Mouse (Mus musculus) embryo, embryonic 9.5 days (tissue): ENCODE measurements around the gene Cdk20.

Experiments used
- DNase-seq: peaks from one replicate; pipeline ENCODE4 v3.0.0-alpha.2; 2017; ENCODE audit errors: extremely low spot score

Gene Cdk20

DNA sequence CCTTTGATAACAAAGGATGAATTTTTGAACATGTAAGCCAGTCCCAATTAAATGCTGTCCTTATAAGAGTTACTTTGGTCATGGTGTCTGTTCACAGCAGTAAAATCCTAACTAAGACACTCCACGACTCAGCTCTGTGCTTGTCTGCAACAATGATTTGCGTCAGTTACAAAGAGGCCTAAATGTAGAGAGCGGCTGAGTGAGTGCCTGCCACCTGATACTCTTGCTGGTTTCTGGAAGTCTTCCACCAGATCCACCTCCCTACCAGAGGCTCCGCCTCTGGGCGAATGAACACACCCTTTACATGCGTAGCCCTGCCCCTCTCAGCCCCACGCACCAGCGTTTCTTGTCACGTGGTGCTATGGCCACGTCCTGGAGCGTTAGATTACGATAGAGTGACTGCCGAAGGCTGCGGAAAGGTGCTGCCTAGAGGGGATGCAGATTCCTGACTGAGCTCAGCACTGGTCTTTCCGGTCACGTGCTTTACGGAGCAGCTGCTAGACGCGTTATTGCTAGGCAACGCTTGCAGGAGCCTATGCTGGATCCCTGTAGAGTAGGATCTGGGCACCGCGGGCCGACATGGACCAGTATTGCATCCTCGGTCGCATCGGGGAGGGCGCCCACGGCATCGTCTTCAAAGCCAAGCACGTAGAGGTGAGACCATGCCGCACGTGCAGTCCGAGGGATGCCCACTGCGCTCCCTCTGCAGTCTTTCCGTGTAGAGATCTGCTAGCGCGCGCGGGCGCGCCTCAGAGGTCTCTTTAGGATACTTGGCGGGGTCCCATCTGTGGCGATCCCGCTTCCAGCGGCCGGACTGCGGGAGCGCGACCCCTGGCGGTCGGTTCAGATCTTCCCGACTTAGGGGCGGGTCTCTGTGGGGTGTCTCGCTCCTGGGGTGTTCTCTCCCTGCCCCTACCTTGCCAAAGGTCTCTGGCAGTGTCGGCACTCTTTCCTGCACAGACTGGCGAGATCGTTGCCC, at the start of gene Cdk20:
Gene Cdk20 (plus strand): TSS at position 298 of the 979 bp plus-strand sequence.
- peak; percentile 89 for DNase-seq

DNA sequence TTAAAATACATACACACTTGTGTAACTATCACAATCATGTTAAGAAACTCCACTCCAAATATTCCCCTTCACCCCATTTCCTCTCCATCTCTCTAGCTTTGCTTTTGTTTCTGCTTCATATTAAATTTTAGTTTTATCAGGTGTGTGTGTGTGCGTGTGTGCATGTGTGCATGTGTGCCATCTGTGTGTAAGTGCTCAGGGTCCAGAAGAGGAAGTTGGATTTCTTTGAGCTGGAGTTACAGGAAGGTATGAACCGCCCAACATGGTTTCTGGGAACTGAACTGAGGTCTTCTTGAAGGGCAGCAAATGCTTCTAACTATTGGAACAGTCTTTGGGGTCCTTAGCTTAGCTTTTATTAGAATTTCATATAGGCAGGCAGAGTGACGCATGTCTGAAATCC, 47.2 kb upstream of the Cdk20 start:
- no peak for DNase-seq

DNA sequence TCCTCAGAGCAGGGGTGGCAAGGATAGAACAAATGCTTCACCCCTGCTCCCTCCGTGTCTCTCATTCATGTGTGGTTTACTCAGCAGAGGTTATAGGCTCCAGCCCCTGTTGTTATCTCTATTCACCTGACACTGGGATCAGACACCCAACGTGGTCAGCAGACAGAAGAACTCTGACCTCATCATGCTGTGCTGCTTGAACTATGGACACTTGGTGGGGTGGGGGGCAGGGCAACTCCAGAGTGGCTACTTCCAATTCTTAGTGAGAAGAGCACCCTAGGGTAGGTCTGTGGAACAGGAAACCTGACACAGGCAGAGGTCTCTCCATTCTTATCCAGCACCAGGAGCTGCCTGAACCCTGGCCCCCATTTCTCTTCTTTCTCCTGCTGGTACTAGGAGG, 46.1 kb upstream of the Cdk20 start:
- no peak for DNase-seq

DNA sequence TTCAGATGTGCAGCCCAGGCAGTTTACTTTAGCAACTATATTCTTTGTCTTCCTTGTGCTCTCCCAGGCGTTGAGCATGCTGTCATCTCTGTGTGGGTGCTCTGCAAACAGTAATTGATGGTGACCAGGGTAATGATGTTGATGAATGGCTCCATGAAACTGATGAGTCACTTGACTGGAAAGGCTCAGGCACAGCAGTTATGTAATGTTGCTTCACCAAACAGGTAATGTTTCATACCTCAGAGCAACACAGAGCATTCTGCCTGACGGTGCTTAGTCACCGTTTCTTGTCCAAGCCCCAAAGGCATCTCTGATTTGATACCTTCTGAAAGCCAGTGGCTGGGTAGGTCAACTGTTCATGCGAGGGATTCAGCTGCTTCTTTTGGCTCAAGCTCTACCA, 43.7 kb upstream of the Cdk20 start:
- DNase-seq, result no peak

DNA sequence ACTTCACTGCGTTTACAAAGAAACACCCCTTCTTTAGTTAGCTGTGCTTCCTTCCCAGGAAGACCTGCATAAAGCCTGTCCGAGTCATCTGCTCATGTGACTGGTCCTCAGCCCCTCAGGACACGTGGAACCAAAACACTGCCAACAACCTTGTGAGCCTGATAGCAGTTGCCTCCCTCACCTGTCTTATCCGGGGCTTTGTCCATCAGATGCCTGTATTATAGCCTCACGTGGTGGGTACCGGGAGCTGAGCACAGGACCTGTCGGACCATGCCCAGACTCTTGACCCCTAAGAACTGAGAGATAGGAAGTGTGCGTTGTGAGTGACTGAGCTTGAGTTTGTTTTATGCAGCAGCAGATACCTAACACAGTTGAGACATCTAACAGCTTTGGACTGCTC, 35.1 kb upstream of the Cdk20 start:
- no peak for DNase-seq

DNA sequence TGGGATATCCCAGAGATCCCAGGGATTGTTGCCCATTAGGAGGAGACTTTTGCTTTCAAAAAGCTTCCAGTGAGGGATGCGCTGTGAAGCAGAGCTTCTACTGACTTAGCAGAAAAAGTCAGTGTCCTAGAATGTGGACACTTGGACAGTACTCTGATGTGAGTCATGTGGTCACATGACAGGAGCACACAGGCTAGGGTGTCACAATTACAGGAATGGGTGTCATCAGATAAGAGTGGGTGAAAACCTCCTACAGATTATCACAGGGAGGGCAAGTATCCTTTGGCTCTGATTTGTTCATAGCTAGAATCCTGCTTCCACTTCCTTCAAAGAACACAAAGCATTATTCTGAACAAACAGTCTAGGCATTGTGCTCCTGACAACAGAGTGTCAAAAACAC, 34.0 kb upstream of the Cdk20 start:
- DNase-seq, result no peak

DNA sequence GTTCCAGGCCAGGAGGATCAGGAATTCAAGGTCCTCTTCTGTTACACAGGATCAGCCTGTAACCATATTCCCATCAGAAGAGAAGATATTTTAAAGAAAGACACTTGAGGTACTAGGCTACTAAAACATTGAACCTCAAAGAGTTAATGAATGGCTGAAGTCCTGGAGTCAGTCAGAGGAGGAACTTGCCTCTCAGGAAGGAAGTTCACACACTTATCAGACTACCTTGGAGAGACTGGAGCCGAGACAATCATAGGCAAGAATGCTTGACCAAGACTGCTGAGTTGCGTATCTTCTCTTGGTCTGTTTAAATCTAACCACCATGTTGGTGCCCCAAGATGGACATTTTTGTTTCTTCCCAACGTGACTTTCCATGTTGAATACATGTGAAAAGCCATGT, 32.2 kb upstream of the Cdk20 start:
- DNase-seq, result no peak

DNA sequence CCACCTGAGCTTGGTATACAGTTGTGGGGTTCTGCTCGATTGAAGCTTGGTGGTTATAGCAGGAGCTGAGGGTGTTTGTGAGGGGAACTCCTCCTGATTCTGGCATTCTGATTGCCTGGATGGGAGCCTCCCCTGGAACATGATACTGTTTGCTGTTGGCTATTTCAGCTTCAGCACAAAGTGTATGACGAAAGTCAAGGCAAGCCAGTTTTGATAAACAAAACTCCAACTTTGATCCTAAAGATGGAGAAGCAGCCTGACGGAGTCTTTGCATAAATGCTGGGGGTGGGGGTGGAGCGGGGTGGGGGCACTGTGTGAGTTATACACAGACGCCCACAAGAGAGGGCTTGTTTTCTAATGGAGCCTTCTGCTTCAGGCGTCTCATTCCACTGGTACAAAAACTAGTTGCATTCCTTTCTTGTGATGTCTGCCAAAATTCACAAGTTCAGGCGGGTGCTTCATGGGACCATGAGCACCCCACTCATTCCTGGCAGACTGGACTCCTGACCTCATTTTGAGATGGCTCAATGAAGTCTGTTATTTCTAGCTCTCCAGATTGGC, 31.2 kb upstream of the Cdk20 start:
- no peak for DNase-seq

DNA sequence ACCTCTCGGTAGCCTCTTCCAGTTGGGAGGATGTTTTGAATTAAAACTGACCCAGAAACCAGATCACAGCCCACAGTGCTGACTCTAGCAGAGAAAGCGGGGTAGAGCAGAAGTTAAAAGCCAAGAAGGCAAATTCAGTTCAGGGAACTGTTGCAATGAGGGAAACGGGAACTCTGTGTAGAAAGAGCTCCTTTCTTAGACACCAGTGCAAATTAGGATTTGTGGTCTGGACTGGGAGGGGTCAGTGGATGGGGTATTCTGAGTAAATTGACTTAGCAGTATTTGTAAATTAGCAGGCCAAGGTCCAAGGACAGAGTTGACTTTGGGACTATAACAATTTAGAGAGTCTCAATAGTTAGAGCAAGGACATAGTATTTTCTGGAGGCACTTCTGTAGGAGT, 30.1 kb upstream of the Cdk20 start:
- no peak for DNase-seq

DNA sequence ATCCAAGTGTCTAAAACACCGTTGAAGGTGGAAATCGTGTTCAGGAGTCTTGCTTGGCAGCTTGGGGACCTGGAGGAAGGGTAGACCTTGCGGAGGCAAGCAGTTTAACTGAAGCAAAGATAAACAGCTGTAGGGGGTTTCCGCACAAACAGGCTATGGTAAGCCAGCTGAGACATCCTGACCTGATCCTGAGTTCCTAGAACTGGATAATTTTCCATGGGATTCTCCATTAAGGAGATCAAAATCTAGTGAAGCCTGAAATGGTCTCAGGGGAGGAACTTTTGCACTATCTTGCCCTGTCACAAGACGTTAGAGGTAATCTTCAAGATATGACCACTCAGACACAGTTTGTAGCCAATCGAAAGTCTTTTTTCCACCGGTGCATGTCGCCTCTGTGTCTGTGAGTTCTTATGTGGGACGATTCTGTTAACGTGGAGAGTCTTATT, 29.6 kb upstream of the Cdk20 start:
- DNase-seq, result no peak

DNA sequence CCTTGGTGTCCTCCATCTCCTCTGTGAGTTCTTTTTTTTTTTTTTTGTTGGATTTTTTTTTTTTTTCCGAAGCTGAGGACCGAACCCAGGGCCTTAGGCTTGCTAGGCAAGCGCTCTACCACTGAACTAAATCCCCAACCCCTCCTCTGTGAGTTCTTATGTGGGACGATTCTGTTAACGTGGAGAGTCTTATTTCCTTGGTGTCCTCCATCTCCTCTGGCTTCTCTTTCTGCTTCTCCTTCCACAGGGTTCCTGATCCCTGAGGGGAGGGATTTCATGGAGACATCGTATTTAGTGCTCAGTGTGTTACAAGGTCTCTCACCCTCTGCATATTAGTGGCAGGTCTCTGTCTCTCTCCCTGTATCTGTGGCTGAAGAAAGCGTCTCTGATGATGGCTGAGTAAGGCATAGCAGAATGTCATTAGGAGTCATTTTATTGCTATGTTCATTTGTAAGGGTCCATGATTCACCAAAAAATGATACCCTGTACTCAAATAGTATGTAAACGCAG, 29.1 kb upstream of the Cdk20 start:
- DNase-seq, result no peak

DNA sequence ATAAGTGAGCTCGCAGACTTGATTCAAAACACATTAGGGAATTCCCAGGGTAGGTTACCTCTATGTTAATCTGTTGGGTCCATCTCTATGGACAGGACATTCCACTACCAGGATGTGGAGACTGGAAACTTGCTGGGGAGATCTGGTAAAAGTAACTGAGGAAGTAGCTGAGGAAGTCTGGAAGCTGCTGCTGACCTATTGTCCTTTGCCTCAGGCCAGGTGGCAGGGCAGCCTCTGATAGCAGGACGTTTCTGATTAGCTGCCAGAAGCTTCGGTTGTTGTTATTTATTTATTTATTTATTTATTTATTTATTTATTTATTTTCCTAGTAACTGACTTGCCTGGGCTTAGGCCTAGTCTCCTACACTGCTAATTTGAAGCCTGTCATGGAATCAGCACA, 28.6 kb upstream of the Cdk20 start:
- no peak for DNase-seq

DNA sequence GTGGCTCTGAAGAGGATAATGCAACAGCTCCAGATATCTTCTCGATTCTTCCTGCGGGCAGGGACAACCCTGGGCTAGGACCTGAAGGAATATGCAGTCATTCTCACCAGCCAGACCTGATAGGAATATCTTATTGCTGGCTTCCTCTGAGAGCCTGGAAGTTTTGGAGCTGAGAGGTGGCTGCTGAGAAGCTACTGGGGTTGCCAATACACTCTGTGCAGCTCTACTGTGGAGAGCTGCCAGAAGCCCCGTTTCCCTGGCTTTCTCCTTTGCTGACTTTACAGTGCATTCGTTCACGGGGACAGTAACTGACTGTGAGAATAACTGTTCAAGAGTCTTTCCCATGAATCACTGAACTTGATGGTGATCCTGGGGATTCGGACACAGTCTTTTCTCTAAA, 26.6 kb upstream of the Cdk20 start:
- no peak for DNase-seq

DNA sequence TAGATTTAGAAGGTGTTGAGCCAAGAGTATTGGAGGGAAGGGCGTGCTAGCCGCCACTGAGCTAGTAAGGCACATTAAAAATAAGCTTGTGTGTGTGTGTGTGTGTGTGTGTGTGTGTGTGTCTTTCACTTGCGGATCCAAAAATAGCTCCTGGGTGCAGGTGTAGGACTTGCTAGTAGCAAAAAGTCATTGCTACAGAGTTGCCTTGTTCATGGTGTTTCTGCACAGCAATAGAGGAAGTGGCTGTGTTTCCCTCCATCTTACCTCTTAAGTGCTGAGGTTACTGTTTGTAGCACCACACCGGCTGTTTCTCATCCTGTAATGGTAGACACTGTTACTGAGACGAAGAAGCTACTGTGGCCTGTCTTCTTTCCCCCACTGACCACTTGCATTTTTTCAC, 24.1 kb upstream of the Cdk20 start:
- DNase-seq, result no peak

DNA sequence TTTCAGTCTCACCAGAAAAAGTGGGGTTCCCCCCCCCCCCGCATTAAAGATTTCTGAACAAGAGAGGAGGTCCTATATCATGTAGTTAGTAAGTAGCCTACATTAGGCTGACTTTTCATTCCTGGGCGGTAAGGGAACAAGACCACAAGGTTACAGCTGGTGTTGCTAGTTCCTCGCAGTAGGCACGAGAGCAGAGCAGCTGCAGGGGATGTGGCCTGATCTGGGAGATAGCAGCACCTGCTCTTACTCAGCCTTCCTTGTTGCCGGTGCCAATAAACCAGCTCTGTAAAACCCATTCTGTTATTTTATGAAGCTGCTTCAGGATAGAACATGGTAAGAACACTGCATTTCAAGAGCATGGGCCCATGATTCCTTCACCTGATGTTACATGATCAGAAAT, 21.5 kb upstream of the Cdk20 start:
- no peak for DNase-seq

DNA sequence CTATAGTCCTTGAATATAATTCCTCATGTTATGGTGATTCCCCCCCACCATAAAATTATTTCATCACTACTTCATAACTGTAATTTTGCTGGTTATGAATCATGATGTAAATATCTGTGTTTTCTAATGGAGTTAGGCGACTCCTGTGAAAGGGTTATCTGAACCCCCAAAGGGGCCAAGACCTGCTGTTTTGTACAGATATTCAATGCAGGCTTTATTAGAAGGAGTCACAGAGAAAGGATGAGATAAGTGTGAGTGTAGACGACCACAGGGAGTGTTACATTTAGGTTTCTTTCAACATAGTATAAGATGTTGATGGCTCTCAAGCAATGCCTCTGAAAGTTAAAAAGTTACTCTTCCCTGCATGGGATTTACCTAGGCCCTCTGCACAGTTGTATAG, 20.8 kb upstream of the Cdk20 start:
- DNase-seq, result no peak

DNA sequence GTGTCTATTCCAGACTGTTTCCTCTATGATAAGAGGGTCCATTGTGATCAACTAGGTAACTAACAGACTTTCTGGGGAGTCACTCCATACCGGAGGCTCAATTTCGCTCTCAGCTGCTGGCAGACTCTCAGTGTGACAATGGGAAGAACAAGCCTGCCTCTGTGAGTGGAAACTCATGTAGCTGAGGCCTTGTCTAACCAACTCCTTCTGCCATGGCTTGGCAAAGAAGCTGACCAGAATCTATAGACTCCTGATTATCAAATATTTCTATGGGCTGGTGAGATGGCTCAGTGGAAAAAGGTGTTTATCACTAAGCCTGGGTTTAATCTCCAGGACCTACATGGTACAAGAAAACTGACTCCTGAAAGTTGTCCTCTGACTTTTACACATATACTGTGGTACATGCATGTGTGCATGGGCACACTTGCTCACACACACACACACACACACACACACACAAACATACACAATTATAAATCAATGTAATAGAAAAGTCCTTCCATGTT, 19.3 kb upstream of the Cdk20 start:
- no peak for DNase-seq

DNA sequence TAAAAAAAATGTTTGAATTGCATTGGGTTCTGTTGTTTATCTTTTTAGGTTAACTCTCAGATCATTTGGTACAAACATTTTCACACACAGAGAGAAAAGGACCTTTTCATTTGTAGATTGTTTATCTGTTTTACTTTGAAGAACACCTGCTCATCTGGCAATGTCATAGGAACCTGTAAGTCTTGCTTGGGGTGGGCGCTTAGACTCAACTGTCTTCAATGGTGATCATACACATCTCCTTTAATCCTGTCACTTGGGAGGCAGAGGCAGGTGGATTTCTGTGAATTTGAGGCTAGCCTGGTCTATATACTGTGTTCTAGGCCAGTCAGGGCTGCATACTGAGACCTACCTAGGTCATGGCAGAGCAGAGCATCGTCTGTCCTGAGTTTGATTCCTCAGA, 16.5 kb upstream of the Cdk20 start:
- no peak for DNase-seq

DNA sequence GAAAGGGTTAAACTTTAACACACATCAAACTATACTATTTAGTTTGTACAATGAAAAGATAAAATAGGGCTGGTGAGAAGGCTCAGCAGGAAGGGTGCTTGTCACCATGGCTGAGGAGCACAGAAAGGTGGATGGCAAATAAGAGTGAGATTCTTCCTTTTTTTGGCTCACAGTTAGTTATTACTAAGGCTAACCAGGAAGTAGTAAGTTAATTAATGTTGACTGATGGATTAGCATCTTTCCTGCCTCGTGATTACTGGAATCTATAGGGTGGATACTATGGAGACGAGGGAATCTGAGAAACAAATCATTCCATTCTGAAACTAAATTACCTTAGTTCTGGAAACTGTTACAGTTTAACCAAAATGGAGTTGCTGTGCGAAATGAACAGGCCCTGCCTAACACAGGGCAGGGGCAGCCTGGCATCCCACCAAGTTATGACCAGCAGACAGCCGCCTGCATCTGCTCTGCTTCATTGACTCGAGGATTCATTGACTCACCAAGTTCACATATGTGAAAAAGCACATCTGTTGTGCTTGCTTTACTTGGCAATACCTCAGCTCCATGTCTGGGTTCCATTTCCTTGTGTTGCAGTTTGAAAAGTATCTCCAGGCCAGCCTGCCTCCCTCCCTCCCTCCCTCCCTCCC, 15.0 kb upstream of the Cdk20 start:
- no peak for DNase-seq

DNA sequence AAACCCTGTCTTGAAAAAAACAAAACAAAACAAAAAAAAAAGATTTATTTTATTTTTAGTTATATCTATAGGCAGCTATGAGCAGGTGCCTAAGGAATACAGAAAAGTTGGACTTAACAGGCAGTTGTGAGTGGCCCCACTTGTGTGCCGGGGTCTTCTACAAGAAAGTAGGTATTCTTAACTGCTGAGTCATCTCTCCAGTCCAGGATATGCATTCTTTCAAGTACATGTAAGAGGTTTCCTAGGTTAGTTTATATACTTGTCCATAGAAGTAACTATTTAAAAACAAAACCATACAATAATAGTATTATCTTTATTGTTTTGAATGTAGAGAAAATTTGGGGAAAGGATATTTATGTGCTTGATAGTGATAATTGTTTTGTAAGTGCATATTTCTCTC, 11.3 kb upstream of the Cdk20 start:
- no peak for DNase-seq

DNA sequence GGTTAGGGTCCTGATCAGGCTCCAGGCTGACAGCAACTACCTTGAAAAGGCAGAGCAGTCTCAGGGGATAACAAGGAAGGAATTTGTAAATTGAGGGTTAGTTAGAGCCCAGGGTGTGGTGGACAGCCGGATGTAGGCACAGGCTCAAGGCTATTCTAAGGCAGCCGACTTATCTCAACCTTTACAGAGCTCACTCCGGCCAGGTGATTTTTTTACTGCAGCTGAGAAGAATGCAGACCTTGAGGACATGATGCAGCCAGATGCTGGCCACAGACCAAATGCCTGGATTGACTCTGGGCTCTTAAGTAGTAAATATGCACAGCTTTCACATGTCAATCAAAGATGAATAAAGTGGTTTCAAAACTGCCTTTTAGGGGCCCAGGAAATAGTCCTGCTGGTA, 10.7 kb upstream of the Cdk20 start:
- no peak for DNase-seq

DNA sequence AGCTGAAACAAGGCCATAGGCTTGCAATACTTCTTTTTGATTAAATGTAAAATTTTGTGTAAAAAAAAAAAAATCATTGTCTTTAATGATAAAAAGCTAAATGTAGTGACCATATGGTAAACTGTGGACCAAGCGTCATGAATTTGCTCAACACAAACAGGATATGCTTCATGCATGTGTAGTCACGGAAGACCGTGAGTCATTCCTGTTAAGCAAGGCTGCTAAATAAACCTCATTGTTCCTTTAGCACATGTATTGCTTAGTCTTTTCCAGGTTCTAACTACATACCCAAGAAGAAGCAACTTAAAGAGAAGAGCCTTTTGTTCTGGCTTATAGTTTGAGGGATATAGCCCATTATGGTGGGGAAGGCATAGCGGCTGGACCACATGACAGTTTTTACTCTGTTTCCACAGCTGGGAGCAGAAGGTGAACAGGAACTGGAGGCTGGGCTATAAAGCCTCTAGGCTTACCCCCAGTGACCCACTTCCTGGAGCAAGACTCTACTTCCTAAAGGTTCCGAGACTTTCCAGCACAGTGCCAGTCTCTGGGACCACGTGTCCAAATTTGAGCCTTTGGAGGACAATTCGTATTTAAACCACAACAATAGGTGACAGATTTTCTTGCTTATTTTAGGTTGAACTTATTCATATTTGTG, 10.0 kb upstream of the Cdk20 start:
- no peak for DNase-seq
